ENCODE assay signal across 10 mouse cellular contexts in genomic region chr17:35358763-35359469, GRCm38 (mm10). TPM values are rescaled to one million over a fixed set of nuclear protein-coding genes. Genes with fewer than 3 reads are reported as not detected.
DNase-seq lines count a peak whose midpoint lies in the region; ATAC-seq and TF ChIP-seq lines count a peak whose summit lies in the region.
"Had no signal": no experiment of that assay in that cellular context is flagged by ENCODE, and none has a peak within 500 bp of the region (broad histone marks: within the 10 kb centered on the region; RNA-seq: fewer than 3 reads in every experiment).

No protein-coding gene starts in this region.

- no peak for DNase-seq in heart, adult 9 months (ENCODE audit: low spot score in 2 of 2)
- DNase-seq in brain, embryonic 14.5 days (ENCODE audit: low read depth), result peak; percentile 4
- peak; percentile 18 for DNase-seq in hindbrain, embryonic 11.5 days (ENCODE audit: low spot score)
- DNase-seq in adrenal gland, adult (ENCODE audit: inconsistent age in 2 of 2, low spot score in 1 of 2), result no peak
- DNase-seq in left cerebral cortex, adult 11 months (ENCODE audit: low spot score), result no peak
- DNase-seq: cerebellum, adult 9-11 months had no signal

- H3K9ac ChIP-seq in heart, embryonic 15.5 days, result peak overlapping the region; percentile 33; the same call in 1 of the 2 replicates
- H3K9ac ChIP-seq in hindbrain, embryonic 11.5 days (ENCODE audit: low read depth, low read length), result peak overlapping the region; percentile 42; the same call in 1 of the 2 replicates
- H3K9ac ChIP-seq in midbrain, embryonic 12.5 days (replicated peaks), result peak overlapping the region; percentile 38

- peak overlapping the region; percentile 82 for H3K4me2 ChIP-seq in heart, embryonic 15.5 days
- H3K4me2 ChIP-seq in hindbrain, embryonic 11.5 days (replicated peaks; ENCODE audit: low read depth, low read length), result peak overlapping the region; percentile 71
- peak overlapping the region; percentile 59 for H3K4me2 ChIP-seq in midbrain, embryonic 12.5 days (replicated peaks)

- no peak for TF ChIP-seq CTCF in brain, embryonic 14.5 days (IDR thresholded peaks at IDR 0.05; ENCODE audit: borderline replicate concordance, extremely low read depth, insufficient read depth, insufficient read length)

- H3K4me1 ChIP-seq in heart, embryonic 15.5 days (replicated peaks), result peaks cover 11% of the 10 kb centered on the region
- no peaks in the 10 kb centered on the region for H3K4me1 ChIP-seq in hindbrain, embryonic 11.5 days (replicated peaks; ENCODE audit: control insufficient read depth, insufficient read depth, low read length)
- no peaks in the 10 kb centered on the region; the same call in 1 of the 2 replicates for H3K4me1 ChIP-seq in midbrain, embryonic 12.5 days

- H3K27ac ChIP-seq in heart, embryonic 15.5 days, result no peak overlapping the region
- no peak overlapping the region for H3K27ac ChIP-seq in hindbrain, embryonic 11.5 days (ENCODE audit: low read depth, low read length)
- H3K27ac ChIP-seq in midbrain, embryonic 12.5 days (replicated peaks), result no peak overlapping the region
- H3K27ac ChIP-seq: macrophage had no signal

- H3K4me3 ChIP-seq in heart, embryonic 15.5 days, result peak overlapping the region; percentile 49
- peak overlapping the region; percentile 30 for H3K4me3 ChIP-seq in hindbrain, embryonic 11.5 days (ENCODE audit: low read depth, low read length)
- H3K4me3 ChIP-seq in midbrain, embryonic 12.5 days, result peak overlapping the region; percentile 38

- H3K27me3 ChIP-seq in heart, embryonic 15.5 days, result peaks cover 10% of the 10 kb centered on the region
- peaks cover 12% of the 10 kb centered on the region for H3K27me3 ChIP-seq in hindbrain, embryonic 11.5 days (ENCODE audit: control insufficient read depth, insufficient read depth, low read length)
- H3K27me3 ChIP-seq in midbrain, embryonic 12.5 days, result peaks cover 24% of the 10 kb centered on the region

- WGBS in heart, embryonic 15.5 days, result 8% methylated on average over 38 of the region's 38 CpGs
- WGBS in hindbrain, embryonic 11.5 days, result 9% methylated on average over 37 of the region's 38 CpGs
- WGBS in midbrain, embryonic 12.5 days, result 7% methylated on average over 38 of the region's 38 CpGs

- no peaks in the 10 kb centered on the region for H3K9me3 ChIP-seq in heart, embryonic 15.5 days (replicated peaks)
- no peaks in the 10 kb centered on the region for H3K9me3 ChIP-seq in hindbrain, embryonic 11.5 days (ENCODE audit: control insufficient read depth, low read length)
- H3K9me3 ChIP-seq in midbrain, embryonic 12.5 days, result peaks cover 4% of the 10 kb centered on the region; the same call in 1 of the 2 replicates

- no peaks in the 10 kb centered on the region for H3K36me3 ChIP-seq in heart, embryonic 15.5 days
- H3K36me3 ChIP-seq in hindbrain, embryonic 11.5 days (ENCODE audit: control insufficient read depth, insufficient read depth, low read length), result no peaks in the 10 kb centered on the region
- no peaks in the 10 kb centered on the region for H3K36me3 ChIP-seq in midbrain, embryonic 12.5 days

- no peak for ATAC-seq in heart, embryonic 15.5 days (replicated peaks; ENCODE audit: insufficient number of reproducible peaks, insufficient read depth, low FRiP score, low read depth)
- no peak for ATAC-seq in hindbrain, embryonic 11.5 days (ENCODE audit: low FRiP score)
- no peak for ATAC-seq in midbrain, embryonic 12.5 days (ENCODE audit: low FRiP score, low read depth)
- no peak for ATAC-seq in cerebellum, adult (ENCODE audit: insufficient number of reproducible peaks, low FRiP score, low TSS enrichment)

- no peak for TF ChIP-seq POLR2A in brain, embryonic 14.5 days (IDR thresholded peaks at IDR 0.05; ENCODE audit: borderline replicate concordance, extremely low read depth, insufficient read depth, insufficient read length, poor library complexity, severe bottlenecking)

RNA-seq across cellular contexts. Expression of gene H2-Q2, which starts 16.9 kb away (rescaled TPM):
- polyA plus RNA-seq in heart, embryonic 15.5 days (2015; fragmentation: Nextera tagmentation; extraction: Ambion mirVana), result 1.3 and 1.6 TPM in 2 replicates
- 0.97 and 1.4 TPM in 2 replicates for polyA plus RNA-seq in brain, embryonic 14.5 days (2012; rRNA removed)
- 0.52 and 0.53 TPM in 2 replicates for polyA plus RNA-seq in hindbrain, embryonic 11.5 days (2014; fragmentation: Nextera tagmentation; extraction: Ambion mirVana)
- polyA plus RNA-seq in midbrain, embryonic 12.5 days (2016; fragmentation: Nextera tagmentation; extraction: Ambion mirVana), result 0.15 and 0.20 TPM in 2 replicates
- polyA plus RNA-seq: macrophage had no signal

RNA-seq across cellular contexts. Expression of gene H2-Q4, which starts 20.5 kb away (rescaled TPM):
- 2.1 and 5.5 TPM in 2 replicates for polyA plus RNA-seq in heart, embryonic 15.5 days (2015; fragmentation: Nextera tagmentation; extraction: Ambion mirVana)
- polyA plus RNA-seq in brain, embryonic 14.5 days (2012; rRNA removed), result 2.9 and 3.0 TPM in 2 replicates
- polyA plus RNA-seq in hindbrain, embryonic 11.5 days (2014; fragmentation: Nextera tagmentation; extraction: Ambion mirVana), result 1.5 and 2.4 TPM in 2 replicates
- 1.9 and 2.3 TPM in 2 replicates for polyA plus RNA-seq in midbrain, embryonic 12.5 days (2016; fragmentation: Nextera tagmentation; extraction: Ambion mirVana)

RNA-seq across cellular contexts. Expression of gene H2-Q1, which starts 38.7 kb away (rescaled TPM):
- 0.06 and 0.09 TPM in 2 replicates for polyA plus RNA-seq in heart, embryonic 15.5 days (2015; fragmentation: Nextera tagmentation; extraction: Ambion mirVana)
- 0.10 TPM in 2 replicates for polyA plus RNA-seq in brain, embryonic 14.5 days (2012; rRNA removed)
- polyA plus RNA-seq in hindbrain, embryonic 11.5 days (2014; fragmentation: Nextera tagmentation; extraction: Ambion mirVana), result not detected in 2 replicates
- polyA plus RNA-seq in midbrain, embryonic 12.5 days (2016; fragmentation: Nextera tagmentation; extraction: Ambion mirVana), result 0.08 and 0.17 TPM in 2 replicates
- polyA plus RNA-seq: macrophage had no signal

Comparison
In these comparisons a context has a peak if more than half of its experiments do, and no peak if none do; other contexts are left out.
1. DNase-seq: peak in brain, embryonic 14.5 days (single experiment) and hindbrain, embryonic 11.5 days (single experiment); none in heart, adult 9 months (0 of 2), adrenal gland, adult (0 of 2) and left cerebral cortex, adult 11 months (single experiment).
2. Peak in every context shown above with its lines, with median percentiles within 50 percentile points of each other: H3K4me2 ChIP-seq, H3K4me3 ChIP-seq and H3K9ac ChIP-seq.